Mouse (Mus musculus): ENCODE measurements around the gene BC025920. TPM values are rescaled to one million over a fixed set of nuclear protein-coding genes. Genes with fewer than 3 reads are reported as not detected.
"Not testable (repeated sequence)": the region's sequence is repeated elsewhere in the genome, so short reads cannot be mapped to it uniquely, and the experiment has no call there.

Gene BC025920
- polyA plus RNA-seq, 1 experiment from 2014 or later = 0.89 TPM

DNA sequence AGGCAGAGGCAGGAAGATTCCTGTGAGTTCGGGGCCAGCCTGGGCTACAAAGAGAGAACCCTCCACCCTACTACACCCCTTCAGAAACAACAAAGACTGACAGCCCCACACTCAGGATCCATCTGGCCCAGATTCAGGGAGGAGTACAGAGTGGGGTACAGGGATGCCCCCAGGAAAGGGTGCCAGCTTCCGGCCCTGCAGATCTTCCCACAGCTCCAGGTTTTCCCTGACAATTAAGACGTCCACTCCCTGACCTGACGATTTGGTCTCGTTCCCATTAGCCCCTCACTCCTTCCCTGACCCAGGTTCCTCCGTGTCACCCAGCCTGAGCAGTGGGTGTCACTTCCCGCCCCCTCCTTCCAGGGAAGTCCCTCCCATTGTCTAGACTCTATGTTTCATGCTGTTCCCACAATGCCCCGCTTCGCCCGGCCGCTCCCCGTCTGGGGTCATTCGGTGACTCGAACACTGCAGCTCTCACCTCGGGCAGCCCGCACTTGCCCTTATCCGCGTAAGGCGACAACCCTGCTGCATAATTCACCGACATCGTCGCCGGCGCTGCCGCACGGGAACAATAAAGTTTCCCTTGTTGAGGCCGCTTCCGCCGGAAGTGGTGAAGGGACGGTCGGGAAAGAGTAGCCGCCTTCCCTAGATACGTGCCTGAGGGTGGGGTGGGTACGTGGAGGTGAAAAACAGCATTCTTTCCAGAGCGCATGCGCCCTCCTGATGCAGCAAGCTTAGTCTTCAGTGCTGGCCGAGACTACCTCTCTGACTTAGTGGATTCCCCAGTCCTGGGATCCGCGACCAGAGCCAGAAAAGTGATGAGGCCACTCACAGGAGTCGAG is 21.1 kb downstream of the BC025920 start, which contains the start of gene Sirt6:
Gene Sirt6 (minus strand): TSS at position 804 of the 842 bp plus-strand sequence.
- no peaks in the 10 kb centered on the region for H3K9me3 ChIP-seq (ENCODE audit: control insufficient read depth, low read length)
- H3K27ac ChIP-seq (ENCODE audit: low read depth, low read length) = peak within 1 kb of the TSS; percentile 80
- peak within 1 kb of the TSS; percentile 81 for H3K4me2 ChIP-seq
- H3K4me1 ChIP-seq (ENCODE audit: control insufficient read depth, insufficient read depth, low read length) = peaks cover 14% of the 10 kb centered on the region
- H3K27me3 ChIP-seq (ENCODE audit: control insufficient read depth, insufficient read depth, low read length) = no peaks in the 10 kb centered on the region
- WGBS = 5% methylated on average over 40 of the region's 40 CpGs
- ATAC-seq (ENCODE audit: low FRiP score) = peak; percentile 91
- peak within 1 kb of the TSS; percentile 89 for H3K9ac ChIP-seq (ENCODE audit: low read length)
- H3K36me3 ChIP-seq (ENCODE audit: control insufficient read depth, insufficient read depth, low read length) = peaks cover 9% of the 10 kb centered on the region; the same call in 1 of the 2 replicates
- H3K4me3 ChIP-seq (ENCODE audit: low read depth, low read length) = peak within 1 kb of the TSS; percentile 72
- peak; percentile 99 for DNase-seq (ENCODE audit: low spot score, missing footprints)

DNA sequence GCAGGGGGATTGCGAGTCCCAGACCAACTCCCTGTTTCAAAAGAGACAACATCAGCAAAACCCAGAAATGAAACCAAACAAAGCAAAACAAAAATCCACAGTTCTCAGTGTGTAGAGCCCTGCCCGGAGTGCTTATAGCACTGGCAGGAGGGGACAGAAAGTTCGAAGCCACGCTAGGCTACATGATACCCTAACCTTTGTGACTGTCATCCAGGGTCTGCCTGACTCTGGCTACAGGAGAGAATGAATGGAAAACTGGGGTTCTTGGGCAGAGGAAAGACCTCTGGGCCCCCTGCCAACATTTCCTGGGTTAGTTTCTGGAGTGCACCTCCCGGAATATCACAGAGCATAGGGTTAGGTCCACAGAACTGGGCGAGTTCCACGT is 21.8 kb downstream of the BC025920 start:
- Histone ChIP-seq H3K4me3 (ENCODE audit: low read depth, low read length) (peak overlapping the region; percentile 72), H3K9me3 (ENCODE audit: control insufficient read depth, low read length) (no peaks in the 10 kb centered on the region), H3K36me3 (ENCODE audit: control insufficient read depth, insufficient read depth, low read length) (peaks cover 6% of the 10 kb centered on the region; the same call in 1 of the 2 replicates), H3K9ac (ENCODE audit: low read length) (peak overlapping the region; percentile 89), H3K27me3 (ENCODE audit: control insufficient read depth, insufficient read depth, low read length) (no peaks in the 10 kb centered on the region), H3K4me1 (ENCODE audit: control insufficient read depth, insufficient read depth, low read length) (peaks cover 14% of the 10 kb centered on the region), H3K27ac (ENCODE audit: low read depth, low read length) (peak overlapping the region; percentile 80), H3K4me2 (peak overlapping the region; percentile 81)
- DNase-seq (ENCODE audit: low spot score, missing footprints) = no peak
- 65% methylated on average over 7 of the region's 7 CpGs for WGBS
- peak; percentile 41 for ATAC-seq (ENCODE audit: low FRiP score)

GRCm38 (mm10) chr10:81628390-81628789 is 22.3 kb downstream of the BC025920 start, which contains the start of gene Ankrd24:
TSS of gene Ankrd24 (plus strand) at chr10:81628540.
- Histone ChIP-seq H3K36me3 (ENCODE audit: control insufficient read depth, insufficient read depth, low read length) (peaks cover 6% of the 10 kb centered on the region; the same call in 1 of the 2 replicates), H3K4me2 (peak within 1 kb of the TSS; percentile 81), H3K27me3 (ENCODE audit: control insufficient read depth, insufficient read depth, low read length) (no peaks in the 10 kb centered on the region), H3K9me3 (ENCODE audit: control insufficient read depth, low read length) (no peaks in the 10 kb centered on the region), H3K4me3 (ENCODE audit: low read depth, low read length) (peak within 1 kb of the TSS; percentile 72), H3K27ac (ENCODE audit: low read depth, low read length) (peak within 1 kb of the TSS; percentile 80), H3K9ac (ENCODE audit: low read length) (peak within 1 kb of the TSS; percentile 89), H3K4me1 (ENCODE audit: control insufficient read depth, insufficient read depth, low read length) (peaks cover 17% of the 10 kb centered on the region)
- DNase-seq (ENCODE audit: low spot score, missing footprints) (peak; percentile 76), ATAC-seq (ENCODE audit: low FRiP score) (no peak)
- 84% methylated on average over 16 of the region's 16 CpGs for WGBS

DNA sequence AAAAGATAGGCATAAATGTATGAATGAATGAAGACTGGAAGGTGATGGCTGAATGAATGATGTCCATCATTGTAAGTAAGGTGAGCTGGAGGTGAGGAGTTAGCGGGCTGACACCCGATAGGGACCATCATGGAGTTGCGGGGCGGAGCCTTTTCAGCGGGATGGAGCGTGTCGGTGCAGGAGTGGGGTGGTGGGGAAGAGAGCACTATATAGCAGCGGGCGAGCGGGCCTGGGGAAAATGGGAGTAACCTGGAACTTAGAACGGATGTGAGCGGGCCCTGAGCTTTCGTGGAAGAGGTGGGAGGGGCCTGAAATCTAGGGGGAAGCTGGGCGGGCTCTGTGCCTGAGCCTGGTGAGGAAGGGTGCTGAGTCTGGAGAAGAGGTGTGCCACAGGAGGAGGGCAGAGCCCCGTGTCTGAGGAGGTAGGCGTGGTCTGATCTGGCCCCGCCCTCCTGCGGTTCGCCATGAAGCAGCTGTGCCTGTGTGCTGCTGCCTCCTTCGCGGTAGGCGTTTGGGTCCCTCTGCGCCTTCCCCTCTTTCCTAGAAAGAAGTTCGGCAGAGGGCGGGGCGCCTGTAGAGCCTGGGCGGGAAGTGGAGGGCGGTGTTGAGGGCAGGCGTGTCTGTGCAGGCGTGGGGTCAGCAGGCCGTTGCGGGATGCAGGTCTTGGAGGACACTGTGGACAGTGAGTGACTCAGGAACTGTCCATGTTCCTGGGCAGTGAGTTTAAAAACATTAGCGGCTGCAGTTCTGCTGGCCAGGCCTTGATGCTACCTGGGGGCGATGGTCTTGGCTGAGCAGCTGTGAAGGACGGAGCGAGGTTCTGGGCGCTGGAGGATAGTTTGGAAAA is 27.4 kb downstream of the BC025920 start:
- H3K9me3 ChIP-seq (ENCODE audit: control insufficient read depth, low read length) = no peaks in the 10 kb centered on the region
- DNase-seq (ENCODE audit: low spot score, missing footprints) (peak; percentile 97), ATAC-seq (ENCODE audit: low FRiP score) (peak; percentile 92)
- WGBS = 4% methylated on average over 37 of the region's 37 CpGs
- H3K27me3 ChIP-seq (ENCODE audit: control insufficient read depth, insufficient read depth, low read length) = no peaks in the 10 kb centered on the region
- peak overlapping the region; percentile 38 for H3K4me3 ChIP-seq (ENCODE audit: low read depth, low read length)
- no peaks in the 10 kb centered on the region for H3K36me3 ChIP-seq (ENCODE audit: control insufficient read depth, insufficient read depth, low read length)
- H3K27ac ChIP-seq (ENCODE audit: low read depth, low read length) = no peak overlapping the region
- H3K9ac ChIP-seq (ENCODE audit: low read length) = peak overlapping the region; percentile 65
- H3K4me1 ChIP-seq (ENCODE audit: control insufficient read depth, insufficient read depth, low read length) = peaks cover 8% of the 10 kb centered on the region
- H3K4me2 ChIP-seq = peak overlapping the region; percentile 67

DNA sequence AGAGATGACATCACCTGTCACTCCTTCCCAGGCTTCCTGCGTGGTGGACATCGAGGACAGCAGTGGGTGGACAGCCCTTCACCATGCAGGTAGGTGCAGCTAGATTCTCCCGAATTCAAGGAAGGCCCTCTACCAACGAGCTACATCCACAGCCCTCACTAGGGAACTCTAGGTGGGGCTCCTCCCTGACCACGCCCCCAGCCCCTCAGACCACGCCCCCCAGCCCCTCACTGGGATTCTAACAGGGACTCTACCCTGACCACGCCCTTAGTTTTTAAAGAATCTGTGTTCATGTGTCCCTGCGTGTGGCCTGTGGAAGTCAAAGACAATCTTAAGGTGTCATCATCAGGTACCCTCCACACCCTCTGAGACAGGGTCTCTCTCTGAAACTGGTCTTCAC is 30.3 kb downstream of the BC025920 start:
- no peak overlapping the region for H3K27ac ChIP-seq (ENCODE audit: low read depth, low read length)
- H3K9ac ChIP-seq (ENCODE audit: low read length) = no peak overlapping the region
- H3K9me3 ChIP-seq (ENCODE audit: control insufficient read depth, low read length) = no peaks in the 10 kb centered on the region
- H3K27me3 ChIP-seq (ENCODE audit: control insufficient read depth, insufficient read depth, low read length) = no peaks in the 10 kb centered on the region
- no peak overlapping the region for H3K4me2 ChIP-seq
- 23% methylated on average over 8 of the region's 8 CpGs for WGBS
- no peaks in the 10 kb centered on the region for H3K36me3 ChIP-seq (ENCODE audit: control insufficient read depth, insufficient read depth, low read length)
- ATAC-seq (ENCODE audit: low FRiP score) (no peak), DNase-seq (ENCODE audit: low spot score, missing footprints) (peak; percentile 54)
- no peak overlapping the region for H3K4me3 ChIP-seq (ENCODE audit: low read depth, low read length)
- peaks cover 8% of the 10 kb centered on the region for H3K4me1 ChIP-seq (ENCODE audit: control insufficient read depth, insufficient read depth, low read length)

DNA sequence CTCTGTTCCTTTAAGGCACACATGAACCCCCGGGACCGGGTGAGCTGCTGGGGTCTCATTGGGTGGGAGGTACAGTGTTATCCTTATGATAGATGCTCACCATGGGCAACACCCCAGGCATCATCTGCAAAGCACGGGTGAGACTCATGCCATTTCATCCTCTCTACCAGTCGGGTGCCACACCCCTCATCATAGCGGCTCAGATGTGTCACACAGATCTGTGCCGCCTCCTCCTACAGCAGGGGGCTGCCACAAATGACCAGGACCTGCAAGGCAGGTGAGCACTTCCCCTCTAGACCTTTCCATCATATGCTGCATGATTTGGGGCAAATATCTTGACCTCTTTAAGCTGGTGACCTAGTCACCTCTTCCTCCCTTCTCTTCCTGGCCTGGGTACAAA is 32.0 kb downstream of the BC025920 start:
- no peaks in the 10 kb centered on the region for H3K27me3 ChIP-seq (ENCODE audit: control insufficient read depth, insufficient read depth, low read length)
- H3K9ac ChIP-seq (ENCODE audit: low read length) = no peak overlapping the region
- ATAC-seq (ENCODE audit: low FRiP score) (no peak), DNase-seq (ENCODE audit: low spot score, missing footprints) (peak; percentile 57)
- H3K36me3 ChIP-seq (ENCODE audit: control insufficient read depth, insufficient read depth, low read length) = no peaks in the 10 kb centered on the region
- H3K9me3 ChIP-seq (ENCODE audit: control insufficient read depth, low read length) = no peaks in the 10 kb centered on the region
- no peak overlapping the region for H3K4me3 ChIP-seq (ENCODE audit: low read depth, low read length)
- no peak overlapping the region for H3K4me2 ChIP-seq
- WGBS = 71% methylated on average over 6 of the region's 6 CpGs
- H3K4me1 ChIP-seq (ENCODE audit: control insufficient read depth, insufficient read depth, low read length) = peaks cover 17% of the 10 kb centered on the region
- H3K27ac ChIP-seq (ENCODE audit: low read depth, low read length) = no peak overlapping the region

- not testable (repeated sequence) for H3K4me2 ChIP-seq; H3K27ac ChIP-seq (ENCODE audit: low read depth, low read length); H3K27me3 ChIP-seq (ENCODE audit: control insufficient read depth, insufficient read depth, low read length); H3K9ac ChIP-seq (ENCODE audit: low read length); H3K9me3 ChIP-seq (ENCODE audit: control insufficient read depth, low read length); H3K4me1 ChIP-seq (ENCODE audit: control insufficient read depth, insufficient read depth, low read length); H3K4me3 ChIP-seq (ENCODE audit: low read depth, low read length); H3K36me3 ChIP-seq (ENCODE audit: control insufficient read depth, insufficient read depth, low read length); ATAC-seq (ENCODE audit: low FRiP score)
- peak; percentile 2 for DNase-seq (ENCODE audit: low spot score, missing footprints)
- 63% methylated on average over 4 of the region's 4 CpGs for WGBS
Measured at GRCm38 (mm10) chr10:81640825-81641224, 34.8 kb downstream of the BC025920 start.

DNA sequence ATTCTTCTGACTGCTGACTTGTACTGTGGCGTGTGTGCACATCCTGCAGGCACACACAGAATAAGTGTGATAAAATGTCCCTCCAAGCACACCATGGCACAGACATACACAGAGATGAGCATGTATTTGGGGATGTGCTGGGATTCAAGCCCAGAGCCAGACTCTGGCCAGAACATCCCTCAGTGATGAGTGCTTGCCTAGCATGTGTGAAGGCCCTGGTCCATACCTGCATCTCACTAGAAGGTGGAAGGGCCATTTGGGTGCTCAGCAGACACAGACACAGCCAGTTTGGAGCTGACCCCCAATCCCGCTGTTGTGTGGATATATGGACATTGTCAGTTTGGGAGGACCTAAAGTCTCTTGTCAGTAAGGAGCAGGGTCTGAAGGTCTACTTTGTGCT is 35.5 kb downstream of the BC025920 start:
- ATAC-seq (ENCODE audit: low FRiP score) = no peak
- 89% methylated on average over 2 of the region's 2 CpGs for WGBS
- no peak overlapping the region for H3K9ac ChIP-seq (ENCODE audit: low read length)

More for the DNA sequence above, 35.5 kb downstream of the BC025920 start:
- H3K9me3 ChIP-seq (ENCODE audit: control insufficient read depth, low read length) = no peaks in the 10 kb centered on the region
- no peak overlapping the region for H3K4me2 ChIP-seq
- no peak overlapping the region for H3K27ac ChIP-seq (ENCODE audit: low read depth, low read length)
- H3K36me3 ChIP-seq (ENCODE audit: control insufficient read depth, insufficient read depth, low read length) = no peaks in the 10 kb centered on the region
- H3K27me3 ChIP-seq (ENCODE audit: control insufficient read depth, insufficient read depth, low read length) = no peaks in the 10 kb centered on the region
- H3K4me3 ChIP-seq (ENCODE audit: low read depth, low read length) = no peak overlapping the region
- peak; percentile 59 for DNase-seq (ENCODE audit: low spot score, missing footprints)
- H3K4me1 ChIP-seq (ENCODE audit: control insufficient read depth, insufficient read depth, low read length) = peaks cover 9% of the 10 kb centered on the region

Measured in midbrain, embryonic 11.5 days (tissue).